Mouse (Mus musculus) cerebellum, adult 2 months (tissue): ENCODE measurements around the gene Zbtb7b. TPM values are rescaled to one million over a fixed set of nuclear protein-coding genes. Genes with fewer than 3 reads are reported as not detected.
A peak's percentile ranks its signal among the peaks of the same experiment; 100 is the strongest.

Experiments
- DNase-seq, 2 experiments: peaks; one replicate each; pipeline ENCODE4 v3.0.0; 2021
- H3K27ac ChIP-seq: fragments of 200-500 bp; 2 replicates; pipeline ENCODE4 v1.5.1; 2012; ENCODE audit warnings: low read length, control low read depth, inconsistent platforms; ENCODE audit not compliant: insufficient read depth
- H3K27me3 ChIP-seq: fragments of 200-500 bp; 2 replicates; pipeline ENCODE4 v1.6.1; 2012; ENCODE audit warnings: inconsistent platforms, mild to moderate bottlenecking, low read length, moderate library complexity; ENCODE audit not compliant: control insufficient read depth, insufficient read depth
- H3K4me1 ChIP-seq: fragments of 200-500 bp; 2 replicates; pipeline ENCODE4 v1.6.1; 2011; ENCODE audit warnings: low read length; ENCODE audit not compliant: control insufficient read depth, insufficient read depth
- H3K4me3 ChIP-seq: fragments of 200-500 bp; replicated peaks from 2 replicates; pipeline ENCODE3; 2011; ENCODE audit warnings: mild to moderate bottlenecking, low read depth, low read length, control low read depth; ENCODE audit not compliant: insufficient read depth
- CTCF ChIP-seq: fragments of 200-500 bp; IDR thresholded peaks from 2 replicates; pipeline ENCODE4 v1.5.1; 2011; ENCODE audit warnings: low read depth, mild to moderate bottlenecking, control low read depth, low read length, moderate library complexity, borderline replicate concordance; ENCODE audit not compliant: insufficient read depth
- POLR2A ChIP-seq: fragments of 200-500 bp; IDR thresholded peaks from 2 replicates; pipeline ENCODE4 v1.6.1; 2011; ENCODE audit warnings: low read length, control low read depth, borderline replicate concordance; ENCODE audit not compliant: insufficient read depth
- WGBS: fragments of 180-500 bp; shearing (Covaris S2); methylation state at CpG from one replicate; pipeline ENCODE4 v1.1.7; 2018; 5-methylcytosine and 5-hydroxymethylcytosine counted together
- polyA plus RNA-seq: library from polyadenylated mRNA; depleted of rRNA; stranded (reverse); fragments of >200 nt; gene quantifications from 2 replicates; pipeline ENCODE4 v1.2.3, GENCODE M21; 2012

The Zbtb7b gene
- polyA plus RNA-seq, 1 experiment = 43.3 TPM

- Histone ChIP-seq H3K4me3 (peak overlapping the region; percentile 28), H3K4me1 (0 out of 2 replicates have a peak, but pooled peaks cover 7% of the 10 kb centered on the region), H3K27ac (no peak overlapping the region), H3K27me3 (no peaks in the 10 kb centered on the region)
- DNase-seq = peak; percentile 57 to 69
- 12% methylated on average over 11 of the region's 11 CpGs for WGBS
- TF ChIP-seq POLR2A (peak; percentile 34; the same call in 1 of the 2 replicates), CTCF (no peak)
Observed at GRCm38 (mm10) chr3:89421002-89421774, 26.6 kb upstream of the Zbtb7b start.

- DNase-seq = no peak
- no peak for TF ChIP-seq CTCF
- no peak for TF ChIP-seq POLR2A
- Histone ChIP-seq H3K4me1 (0 out of 2 replicates have a peak, but pooled peaks cover 7% of the 10 kb centered on the region), H3K27me3 (no peaks in the 10 kb centered on the region), H3K27ac (no peak overlapping the region), H3K4me3 (no peak overlapping the region)
- WGBS = 83% methylated on average over 2 of the region's 2 CpGs
Observed at GRCm38 (mm10) chr3:89420421-89420820, 25.8 kb upstream of the Zbtb7b start.

- H3K4me1 ChIP-seq = 0 out of 2 replicates have a peak, but pooled peaks cover 7% of the 10 kb centered on the region
- DNase-seq = no peak
- H3K4me3 ChIP-seq = no peak overlapping the region
- H3K27me3 ChIP-seq = no peaks in the 10 kb centered on the region
- H3K27ac ChIP-seq = no peak overlapping the region
- 71% methylated on average over 3 of the region's 3 CpGs for WGBS
- no peak for TF ChIP-seq POLR2A
Observed at GRCm38 (mm10) chr3:89419981-89420380, 25.4 kb upstream of the Zbtb7b start.

- H3K27ac ChIP-seq = 0 out of 2 replicates have a peak overlapping the region, but pooled peaks have one; percentile 11
- no peaks in the 10 kb centered on the region for H3K27me3 ChIP-seq
- no peak overlapping the region for H3K4me3 ChIP-seq
- 0 out of 2 replicates have a peak, but pooled peaks cover 7% of the 10 kb centered on the region for H3K4me1 ChIP-seq
- 10% methylated on average over 9 of the region's 9 CpGs for WGBS
- TF ChIP-seq CTCF (no peak), POLR2A (no peak)
- no peak for DNase-seq
Observed at GRCm38 (mm10) chr3:89419571-89419970, 25.0 kb upstream of the Zbtb7b start.

GRCm38 (mm10) chr3:89418861-89419250 lies 24.3 kb upstream of the Zbtb7b start:
- TF ChIP-seq POLR2A = no peak
- TF ChIP-seq CTCF = no peak
- 0 out of 2 replicates have a peak overlapping the region, but pooled peaks have one; percentile 11 for H3K27ac ChIP-seq
- under 1% methylated on average over 16 of the region's 16 CpGs for WGBS
- peak overlapping the region; percentile 74 for H3K4me3 ChIP-seq
- peak in 1 of 2 experiments; percentile 39 for DNase-seq
- 0 out of 2 replicates have a peak, but pooled peaks cover 7% of the 10 kb centered on the region for H3K4me1 ChIP-seq
- no peaks in the 10 kb centered on the region for H3K27me3 ChIP-seq

GRCm38 (mm10) chr3:89418170-89418860 lies 23.7 kb upstream of the Zbtb7b start, which contains the start of the genes Cks1b and Shc1:
Cks1b (minus strand) TSS chr3:89418383.
Shc1 (plus strand) TSS chr3:89418443.
- Histone ChIP-seq H3K4me1 (0 out of 2 replicates have a peak, but pooled peaks cover 7% of the 10 kb centered on the region), H3K27ac (0 out of 2 replicates have a peak within 1 kb of the TSS, but pooled peaks have one; percentile 11), H3K27me3 (no peaks in the 10 kb centered on the region), H3K4me3 (peak within 1 kb of the TSS; percentile 74)
- WGBS = under 1% methylated on average over 39 of the region's 39 CpGs
- TF ChIP-seq CTCF (no peak), POLR2A (no peak)
- DNase-seq = peak; percentile 85 to 94

GRCm38 (mm10) chr3:89417840-89418169 lies 23.2 kb upstream of the Zbtb7b start:
- Histone ChIP-seq H3K27me3 (no peaks in the 10 kb centered on the region), H3K27ac (no peak overlapping the region), H3K4me3 (peak overlapping the region; percentile 74), H3K4me1 (0 out of 2 replicates have a peak, but pooled peaks cover 7% of the 10 kb centered on the region)
- WGBS = under 1% methylated on average over 20 of the region's 20 CpGs
- DNase-seq = no peak
- TF ChIP-seq POLR2A (no peak), CTCF (no peak)
